Mouse (Mus musculus): Measurements from ENCODE around the gene Msrb1. TPM values are rescaled to one million over a fixed set of nuclear protein-coding genes. Genes with fewer than 3 reads are reported as not detected.

The Msrb1 gene
- polyA plus RNA-seq, 1 experiment from 2014 or later = 19.4 TPM

DNA sequence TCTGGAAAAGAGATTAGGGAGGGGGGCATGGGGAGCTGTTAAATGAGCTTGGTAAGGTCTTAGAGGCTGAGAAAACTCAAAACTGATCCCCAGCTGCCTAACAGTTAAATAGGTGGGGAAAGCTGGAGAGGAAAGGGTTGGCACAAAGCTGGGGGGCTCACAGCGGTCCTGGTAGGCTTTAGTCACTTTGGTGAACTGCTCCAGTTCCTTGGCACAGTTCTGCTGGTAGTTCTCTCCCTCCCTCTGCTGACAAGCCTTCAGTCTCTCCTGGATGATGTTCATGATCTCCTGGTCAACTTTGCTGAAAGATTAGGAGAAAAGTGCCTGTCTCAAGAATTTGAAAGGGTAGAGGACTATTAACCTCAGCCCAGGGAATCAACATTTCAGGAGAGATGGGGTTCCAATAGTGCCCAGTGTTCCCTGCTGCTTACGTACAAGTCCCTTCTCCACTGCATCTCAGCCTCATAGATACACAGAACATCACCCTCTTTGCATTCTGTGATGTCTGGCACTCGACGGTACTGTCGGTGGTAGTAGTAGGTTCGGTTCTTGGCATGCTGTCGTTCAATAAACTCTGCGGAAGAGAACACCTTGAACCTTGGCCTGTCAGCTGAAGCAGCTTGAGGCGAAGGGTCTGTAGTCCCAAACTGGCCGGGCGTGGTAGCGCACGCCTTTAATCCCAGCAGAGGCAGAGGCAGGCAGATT is 14.1 kb upstream of the Msrb1 start:
- Histone ChIP-seq H3K36me3 (peaks cover 13% of the 10 kb centered on the region), H3K4me2 (peak overlapping the region; percentile 81), H3K4me3 (peak overlapping the region; percentile 78; the same call in 1 of the 2 replicates), H3K9ac (no peak overlapping the region), H3K4me1 (replicated peaks) (peaks cover 40% of the 10 kb centered on the region), H3K9me3 (no peaks in the 10 kb centered on the region), H3K27ac (replicated peaks) (no peak overlapping the region), H3K27me3 (no peaks in the 10 kb centered on the region)
- 33% methylated on average over 13 of the region's 13 CpGs for WGBS
- ATAC-seq (ENCODE audit: low FRiP score, low read depth) = no peak

DNA sequence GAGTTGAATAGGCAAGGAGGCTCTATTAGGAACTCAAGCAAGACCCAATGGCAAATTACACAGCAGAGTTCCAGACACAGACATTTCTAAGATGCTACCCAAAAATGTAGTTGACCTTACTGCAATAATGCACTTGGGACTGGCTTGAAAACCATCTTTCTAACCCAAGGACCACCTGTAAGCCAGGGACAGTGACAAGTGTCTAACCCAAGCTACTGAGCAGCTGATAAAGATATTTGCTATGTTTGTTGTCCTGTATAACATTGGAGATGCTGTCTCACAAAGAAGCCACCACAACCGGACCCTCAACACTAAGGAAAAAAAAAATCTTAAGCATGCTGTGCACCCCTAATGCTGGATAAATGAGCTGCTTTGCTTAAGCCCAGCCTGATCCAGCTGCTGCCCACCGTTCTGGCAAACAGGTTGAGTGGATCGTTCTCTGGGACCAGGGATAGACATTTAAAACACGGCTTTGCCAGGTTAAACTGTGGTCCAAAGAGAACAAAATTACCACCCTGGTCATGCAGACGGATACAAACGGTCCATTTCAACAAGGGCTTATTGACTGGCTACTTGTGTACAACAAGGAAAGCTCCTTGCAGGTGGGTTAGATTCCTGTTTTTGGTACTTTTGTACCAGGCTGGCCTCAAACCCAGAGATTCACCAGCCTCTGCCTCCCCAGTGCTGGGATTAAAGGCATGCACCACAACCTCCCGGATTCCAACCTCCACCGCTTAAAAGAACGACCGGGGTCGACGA is 13.1 kb upstream of the Msrb1 start:
- ATAC-seq (ENCODE audit: low FRiP score, low read depth) = no peak
- Histone ChIP-seq H3K36me3 (peaks cover 13% of the 10 kb centered on the region), H3K4me1 (replicated peaks) (peaks cover 40% of the 10 kb centered on the region), H3K9ac (peak overlapping the region; percentile 91), H3K9me3 (no peaks in the 10 kb centered on the region), H3K4me2 (peak overlapping the region; percentile 81), H3K27me3 (no peaks in the 10 kb centered on the region), H3K4me3 (peak overlapping the region; percentile 78), H3K27ac (replicated peaks) (peak overlapping the region; percentile 84)
- 4% methylated on average over 12 of the region's 12 CpGs for WGBS

DNA sequence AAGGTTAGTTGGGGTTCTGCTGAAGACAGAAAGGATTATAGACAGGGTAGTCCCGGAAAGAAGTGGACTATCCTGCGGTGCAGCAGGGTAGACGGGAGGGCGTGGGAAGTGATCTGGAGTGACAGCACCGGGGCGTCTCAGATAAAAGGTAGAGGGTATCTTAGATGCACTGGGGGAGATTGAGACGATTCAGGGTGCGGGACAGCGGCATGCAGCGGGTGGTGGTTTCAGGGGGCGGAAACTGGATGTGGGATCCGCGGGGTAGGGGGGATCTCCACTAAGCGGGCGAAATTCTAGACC is 12.6 kb upstream of the Msrb1 start:
- Histone ChIP-seq H3K27ac (replicated peaks) (peak overlapping the region; percentile 84), H3K9ac (peak overlapping the region; percentile 91), H3K4me1 (replicated peaks) (peaks cover 35% of the 10 kb centered on the region), H3K4me2 (peak overlapping the region; percentile 81), H3K27me3 (no peaks in the 10 kb centered on the region), H3K9me3 (no peaks in the 10 kb centered on the region), H3K4me3 (peak overlapping the region; percentile 78), H3K36me3 (peaks cover 13% of the 10 kb centered on the region)
- 1% methylated on average over 15 of the region's 15 CpGs for WGBS
- ATAC-seq (ENCODE audit: low FRiP score, low read depth) = no peak

DNA sequence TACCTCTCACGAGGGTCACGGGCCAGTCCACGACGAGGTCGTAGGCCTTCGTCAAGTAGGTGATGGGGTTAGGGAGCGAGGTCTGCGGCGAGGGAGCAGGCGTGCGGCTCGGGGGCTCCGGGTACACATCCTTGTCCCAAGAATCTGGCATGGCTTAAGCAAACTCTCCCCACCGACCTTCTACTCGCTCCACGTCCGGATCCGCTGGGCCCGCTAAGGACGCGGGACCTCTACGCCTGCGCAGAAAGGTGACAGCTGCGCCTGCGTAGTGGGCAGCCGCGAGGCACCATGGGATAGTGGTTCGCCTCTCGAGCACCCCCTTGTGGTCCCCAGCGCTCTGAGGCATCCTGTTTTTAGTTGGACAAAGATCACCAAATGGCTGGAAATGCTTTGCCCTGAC is 12.3 kb upstream of the Msrb1 start, which contains the start of gene Ndufb10:
Ndufb10 (minus strand) TSS at position 295 of the 400 bp plus-strand sequence.
- peak; percentile 77 for ATAC-seq (ENCODE audit: low FRiP score, low read depth)
- Histone ChIP-seq H3K9ac (peak within 1 kb of the TSS; percentile 91), H3K4me3 (peak within 1 kb of the TSS; percentile 78), H3K9me3 (no peaks in the 10 kb centered on the region), H3K27ac (replicated peaks) (peak within 1 kb of the TSS; percentile 84), H3K36me3 (peaks cover 13% of the 10 kb centered on the region), H3K4me1 (replicated peaks) (peaks cover 31% of the 10 kb centered on the region), H3K4me2 (peak within 1 kb of the TSS; percentile 81), H3K27me3 (no peaks in the 10 kb centered on the region)
- 0% methylated on average over 30 of the region's 30 CpGs for WGBS

DNA sequence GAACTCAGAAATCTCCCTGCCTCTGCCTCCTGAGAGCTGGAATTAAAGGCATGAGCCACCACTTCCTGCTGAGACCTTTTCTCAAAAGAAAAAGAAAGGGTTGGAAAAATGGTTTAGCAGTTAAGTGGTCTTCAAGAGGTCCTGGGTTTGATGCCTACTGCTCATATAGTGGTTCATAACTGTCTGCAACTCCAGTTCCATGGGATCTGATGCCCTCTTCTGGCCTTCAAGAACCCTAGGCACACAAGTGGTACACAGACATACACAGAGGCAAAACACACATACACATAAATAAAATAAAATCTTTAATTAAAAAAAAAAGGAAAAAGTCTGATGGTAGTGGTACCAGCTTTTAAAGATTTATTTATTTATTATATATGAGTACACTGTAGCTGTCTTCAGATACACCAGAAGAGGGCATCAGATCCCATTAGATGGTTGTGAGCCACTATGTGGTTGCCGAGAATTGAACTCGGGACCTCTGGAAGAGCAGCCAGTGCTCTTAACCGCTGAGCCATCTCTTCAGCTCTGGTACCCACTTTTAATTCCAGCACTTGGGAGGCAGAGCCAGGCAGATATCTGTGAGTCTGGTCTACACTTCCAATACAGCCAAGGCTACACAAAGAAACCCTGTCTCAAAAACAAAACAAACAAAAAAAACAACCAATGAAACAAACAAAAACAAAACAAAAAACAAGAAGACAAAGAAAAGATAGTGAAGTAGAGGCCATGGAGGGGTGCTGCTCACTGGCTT is 10.6 kb upstream of the Msrb1 start:
- no peaks in the 10 kb centered on the region for H3K27me3 ChIP-seq
- H3K9me3 ChIP-seq = no peaks in the 10 kb centered on the region
- H3K4me2 ChIP-seq = no peak overlapping the region
- no peak overlapping the region for H3K9ac ChIP-seq
- ATAC-seq (ENCODE audit: low FRiP score, low read depth) = no peak
- H3K4me3 ChIP-seq = no peak overlapping the region
- peaks cover 13% of the 10 kb centered on the region for H3K36me3 ChIP-seq
- H3K27ac ChIP-seq (replicated peaks) = no peak overlapping the region
- peaks cover 27% of the 10 kb centered on the region for H3K4me1 ChIP-seq (replicated peaks)
- 75% methylated on average over 3 of the region's 3 CpGs for WGBS

DNA sequence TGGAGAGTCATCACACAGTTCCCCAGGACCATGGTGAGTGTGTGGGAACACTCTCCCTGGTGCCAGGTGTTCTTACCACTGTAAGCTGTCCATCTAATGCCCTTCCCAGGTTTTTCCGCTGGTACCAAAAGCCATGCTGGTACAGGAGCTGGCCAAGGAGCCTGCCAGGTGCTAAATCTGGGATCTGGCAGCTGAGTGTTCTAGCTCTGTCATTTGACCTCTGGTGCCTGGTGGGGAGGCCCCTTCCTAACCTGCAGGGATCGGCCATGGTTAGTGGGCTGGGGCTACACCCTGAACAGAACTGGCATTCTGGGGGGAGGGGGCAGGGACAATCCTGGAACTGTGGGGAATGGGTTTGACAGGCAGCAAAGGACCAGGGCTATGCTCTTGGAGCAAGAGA is 8.8 kb upstream of the Msrb1 start, which contains the start of gene Rpl3l:
Rpl3l (plus strand) TSS at position 203 of the 400 bp plus-strand sequence.
- Histone ChIP-seq H3K4me1 (replicated peaks) (peaks cover 11% of the 10 kb centered on the region), H3K9ac (no peak within 1 kb of the TSS), H3K27ac (replicated peaks) (no peak within 1 kb of the TSS), H3K9me3 (no peaks in the 10 kb centered on the region), H3K4me2 (no peak within 1 kb of the TSS), H3K4me3 (no peak within 1 kb of the TSS), H3K36me3 (no peaks in the 10 kb centered on the region), H3K27me3 (no peaks in the 10 kb centered on the region)
- WGBS = 82% methylated on average over 2 of the region's 2 CpGs
- ATAC-seq (ENCODE audit: low FRiP score, low read depth) = no peak

DNA sequence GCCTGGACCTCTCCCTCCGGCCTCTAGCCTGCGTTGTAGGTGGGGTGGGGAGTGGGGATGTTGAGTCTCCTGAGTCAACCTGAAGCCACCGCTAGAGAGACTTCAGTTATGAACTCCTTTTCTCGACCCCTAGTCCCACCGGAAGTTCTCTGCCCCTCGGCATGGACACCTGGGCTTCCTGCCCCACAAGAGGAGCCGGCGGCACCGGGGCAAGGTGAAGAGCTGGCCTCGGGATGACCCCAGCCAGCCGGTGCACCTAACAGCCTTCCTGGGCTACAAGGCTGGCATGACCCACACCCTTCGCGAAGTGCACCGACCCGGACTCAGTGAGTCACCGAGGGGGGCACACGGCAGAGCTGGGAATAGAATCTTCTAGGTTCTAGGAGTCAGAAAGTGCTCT is 8.3 kb upstream of the Msrb1 start:
- Histone ChIP-seq H3K36me3 (no peaks in the 10 kb centered on the region), H3K27me3 (no peaks in the 10 kb centered on the region), H3K4me3 (no peak overlapping the region), H3K9me3 (no peaks in the 10 kb centered on the region), H3K4me1 (replicated peaks) (peaks cover 6% of the 10 kb centered on the region), H3K9ac (no peak overlapping the region), H3K27ac (replicated peaks) (no peak overlapping the region), H3K4me2 (no peak overlapping the region)
- WGBS = 74% methylated on average over 17 of the region's 17 CpGs
- no peak for ATAC-seq (ENCODE audit: low FRiP score, low read depth)

DNA sequence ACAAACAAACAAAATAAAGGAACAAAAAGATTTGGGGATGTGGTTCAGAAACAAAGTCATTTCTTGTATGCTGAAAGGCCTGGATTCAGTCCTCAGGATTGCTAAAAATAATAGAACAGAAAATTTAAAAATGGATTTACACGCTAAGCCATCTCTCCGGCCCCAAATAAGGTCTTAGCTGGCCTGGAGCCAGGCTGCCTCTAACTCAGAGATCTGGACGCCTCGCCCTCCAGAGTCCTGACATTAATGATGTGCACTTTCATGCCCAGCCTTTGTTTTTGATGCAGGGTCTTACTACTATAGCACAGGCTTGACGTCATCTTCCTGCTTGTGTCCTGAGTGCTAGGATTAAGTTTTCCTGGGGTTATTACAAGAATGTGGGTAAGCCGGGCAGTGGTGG is 7.4 kb upstream of the Msrb1 start:
- no peak overlapping the region for H3K9ac ChIP-seq
- no peaks in the 10 kb centered on the region for H3K36me3 ChIP-seq
- ATAC-seq (ENCODE audit: low FRiP score, low read depth) = no peak
- WGBS = 79% methylated on average over 6 of the region's 6 CpGs
- H3K27me3 ChIP-seq = no peaks in the 10 kb centered on the region
- H3K9me3 ChIP-seq = no peaks in the 10 kb centered on the region
- no peak overlapping the region for H3K27ac ChIP-seq (replicated peaks)
- no peak overlapping the region for H3K4me2 ChIP-seq
- H3K4me3 ChIP-seq = no peak overlapping the region
- H3K4me1 ChIP-seq (replicated peaks) = no peaks in the 10 kb centered on the region

DNA sequence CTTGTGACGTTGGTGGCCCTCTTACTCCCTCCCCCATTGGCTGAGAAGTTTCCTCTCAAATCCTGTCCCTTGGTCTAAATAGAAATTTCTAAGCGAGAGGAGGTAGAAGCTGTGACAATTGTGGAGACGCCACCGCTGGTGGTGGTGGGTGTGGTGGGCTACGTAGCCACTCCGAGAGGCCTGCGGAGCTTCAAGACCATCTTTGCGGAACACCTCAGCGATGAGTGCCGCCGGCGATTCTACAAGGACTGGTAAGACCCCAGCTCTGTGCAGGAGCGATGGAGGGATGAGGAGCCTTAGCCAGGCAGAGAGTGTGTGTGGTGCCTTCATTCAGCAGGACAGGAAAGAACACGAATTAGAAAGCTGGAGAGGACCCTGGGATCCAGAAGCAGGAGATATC is 5.7 kb upstream of the Msrb1 start:
- WGBS = 84% methylated on average over 14 of the region's 14 CpGs

DNA sequence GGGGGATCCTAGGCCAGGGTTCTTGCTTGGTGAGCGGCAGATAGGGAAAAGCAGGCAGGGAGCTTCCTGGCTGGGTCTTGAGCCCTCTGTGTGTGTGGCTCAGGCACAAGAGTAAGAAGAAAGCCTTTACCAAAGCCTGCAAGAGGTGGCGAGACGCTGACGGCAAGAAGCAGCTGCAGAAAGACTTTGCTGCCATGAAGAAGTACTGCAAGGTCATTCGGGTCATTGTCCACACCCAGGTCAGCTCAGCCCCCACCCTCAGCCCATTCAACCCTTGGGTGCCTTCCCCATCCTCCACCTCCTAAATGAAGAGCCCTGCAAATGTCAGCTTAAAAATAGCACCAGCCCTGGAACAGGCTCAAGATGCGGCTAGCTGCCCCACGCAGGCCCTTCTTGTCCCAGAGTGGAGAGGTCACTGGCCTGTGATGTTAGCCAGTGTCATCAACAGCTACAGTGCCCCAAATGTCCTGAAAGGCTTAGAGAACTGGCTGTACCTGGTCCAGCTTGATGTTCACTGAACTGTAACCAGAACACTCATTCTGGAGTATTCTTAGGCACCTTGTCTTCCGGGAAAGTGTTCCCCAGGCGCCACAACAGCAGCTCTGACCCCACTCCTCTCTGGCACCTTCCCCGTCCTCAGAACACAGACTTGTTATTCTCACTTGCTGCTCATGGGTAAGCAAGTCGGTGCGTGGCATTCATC is 4.1 kb upstream of the Msrb1 start:
- H3K9ac ChIP-seq = no peak overlapping the region
- H3K27ac ChIP-seq (replicated peaks) = no peak overlapping the region
- H3K4me3 ChIP-seq = no peak overlapping the region
- no peak overlapping the region for H3K4me2 ChIP-seq
- ATAC-seq (ENCODE audit: low FRiP score, low read depth) = no peak
- WGBS = 78% methylated on average over 12 of the region's 12 CpGs
- H3K4me1 ChIP-seq (replicated peaks) = peaks cover 16% of the 10 kb centered on the region
- no peaks in the 10 kb centered on the region for H3K9me3 ChIP-seq
- H3K36me3 ChIP-seq = no peaks in the 10 kb centered on the region
- H3K27me3 ChIP-seq = no peaks in the 10 kb centered on the region

More for the DNA sequence above, 5.7 kb upstream of the Msrb1 start:
- H3K9me3 ChIP-seq = no peaks in the 10 kb centered on the region
- no peak overlapping the region for H3K27ac ChIP-seq (replicated peaks)
- no peaks in the 10 kb centered on the region for H3K36me3 ChIP-seq
- no peak overlapping the region for H3K4me3 ChIP-seq
- H3K27me3 ChIP-seq = no peaks in the 10 kb centered on the region
- H3K4me2 ChIP-seq = no peak overlapping the region
- no peak overlapping the region for H3K9ac ChIP-seq
- ATAC-seq (ENCODE audit: low FRiP score, low read depth) = no peak
- H3K4me1 ChIP-seq (replicated peaks) = peaks cover 2% of the 10 kb centered on the region

DNA sequence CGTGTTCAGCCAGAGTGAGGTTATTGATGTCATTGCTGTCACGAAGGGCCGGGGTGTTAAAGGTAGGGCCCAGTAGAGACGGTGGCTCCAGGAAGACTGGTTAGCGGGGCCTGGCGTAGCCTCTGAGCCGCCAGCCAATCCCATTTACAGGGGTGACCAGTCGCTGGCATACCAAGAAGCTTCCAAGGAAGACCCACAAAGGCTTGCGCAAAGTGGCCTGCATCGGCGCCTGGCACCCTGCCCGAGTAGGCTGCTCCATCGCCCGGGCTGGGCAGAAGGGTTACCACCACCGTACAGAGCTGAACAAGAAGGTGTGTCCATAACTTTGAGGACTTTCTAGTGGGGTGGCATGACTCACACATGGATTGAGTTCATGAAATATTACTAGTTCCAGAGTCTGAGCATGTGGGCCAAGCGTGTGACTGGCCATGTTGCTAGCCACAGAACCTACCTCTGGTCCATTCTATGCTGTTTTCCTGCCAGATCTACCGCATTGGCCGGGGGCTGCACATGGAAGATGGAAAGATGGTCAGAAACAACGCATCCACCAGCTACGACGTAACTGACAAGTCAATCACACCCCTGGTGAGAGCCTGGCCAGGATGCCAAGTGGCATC is 2.9 kb upstream of the Msrb1 start:
- Histone ChIP-seq H3K9ac (no peak overlapping the region), H3K4me3 (no peak overlapping the region), H3K4me2 (no peak overlapping the region), H3K4me1 (replicated peaks) (peaks cover 16% of the 10 kb centered on the region), H3K9me3 (no peaks in the 10 kb centered on the region), H3K27ac (replicated peaks) (no peak overlapping the region), H3K27me3 (no peaks in the 10 kb centered on the region), H3K36me3 (no peaks in the 10 kb centered on the region)
- no peak for ATAC-seq (ENCODE audit: low FRiP score, low read depth)
- 91% methylated on average over 21 of the region's 21 CpGs for WGBS

Data from hindbrain, embryonic 15.5 days (tissue).